Mouse (Mus musculus): ENCODE measurements around the gene Ror1.

The Ror1 gene

GRCm38 (mm10) chr4:100219026-100219425 is 123.4 kb downstream of the Ror1 start:
- peak; percentile 82 to 88 for DNase-seq

GRCm38 (mm10) chr4:100219599-100219998 is 124.0 kb downstream of the Ror1 start:
- DNase-seq: no peak

DNA sequence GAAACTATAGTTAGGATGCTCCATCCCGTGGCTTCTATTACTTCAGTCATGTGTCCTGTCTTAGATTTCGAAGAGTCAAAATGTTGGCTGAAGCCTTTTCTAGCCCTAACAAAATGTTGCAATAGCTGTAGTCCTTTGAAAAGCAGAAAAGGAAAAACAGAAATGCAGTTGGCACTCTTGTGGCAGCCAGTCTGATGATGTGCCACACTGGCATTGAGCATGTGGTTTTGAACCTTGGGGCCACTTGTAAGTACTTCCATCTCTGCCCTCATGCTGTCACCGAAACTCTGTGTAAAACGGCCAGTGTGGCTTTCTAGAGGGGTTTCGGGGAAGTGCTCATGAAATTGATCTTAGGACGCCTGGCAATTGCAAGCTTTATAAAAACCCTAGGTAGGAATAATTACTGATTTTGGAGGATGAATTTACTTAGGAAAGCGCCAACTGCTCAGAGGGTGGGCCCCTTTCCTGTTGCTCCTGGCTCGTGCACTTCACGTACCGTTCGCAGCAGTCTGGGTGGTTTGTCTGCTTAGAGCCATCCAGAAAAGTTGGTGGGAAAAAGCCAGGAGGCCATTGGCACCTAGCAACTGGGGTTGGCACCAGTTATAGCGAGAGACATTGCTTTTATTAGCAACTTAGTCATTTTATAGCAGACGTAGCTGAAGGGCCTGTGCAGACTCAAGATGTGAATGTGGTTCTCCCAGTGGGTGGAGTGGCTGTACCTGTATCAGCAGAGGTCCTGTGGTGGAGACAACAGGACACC is 126.6 kb downstream of the Ror1 start:
- peak; percentile 54 to 55 for DNase-seq

GRCm38 (mm10) chr4:100223532-100223931 is 127.9 kb downstream of the Ror1 start:
- no peak for DNase-seq

DNA sequence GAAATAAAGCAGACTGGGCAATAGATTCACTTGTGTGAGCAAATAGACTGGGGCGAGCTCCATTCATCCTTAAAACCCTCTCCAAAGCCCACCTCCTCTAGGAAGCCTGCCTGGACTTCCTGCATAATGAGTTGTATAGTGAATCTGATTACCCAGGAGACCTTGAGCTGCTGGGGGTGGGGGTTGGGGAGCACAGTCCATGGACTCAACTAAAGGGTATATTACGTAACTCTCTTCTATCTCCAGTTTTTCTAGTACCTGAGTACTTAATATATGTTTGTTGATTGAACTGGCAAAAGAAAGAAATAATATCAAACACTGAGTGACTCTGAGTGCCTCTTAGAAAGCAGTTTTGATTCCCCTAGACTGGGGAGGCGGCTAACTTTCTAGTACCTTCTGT is 128.4 kb downstream of the Ror1 start:
- DNase-seq: no peak

DNA sequence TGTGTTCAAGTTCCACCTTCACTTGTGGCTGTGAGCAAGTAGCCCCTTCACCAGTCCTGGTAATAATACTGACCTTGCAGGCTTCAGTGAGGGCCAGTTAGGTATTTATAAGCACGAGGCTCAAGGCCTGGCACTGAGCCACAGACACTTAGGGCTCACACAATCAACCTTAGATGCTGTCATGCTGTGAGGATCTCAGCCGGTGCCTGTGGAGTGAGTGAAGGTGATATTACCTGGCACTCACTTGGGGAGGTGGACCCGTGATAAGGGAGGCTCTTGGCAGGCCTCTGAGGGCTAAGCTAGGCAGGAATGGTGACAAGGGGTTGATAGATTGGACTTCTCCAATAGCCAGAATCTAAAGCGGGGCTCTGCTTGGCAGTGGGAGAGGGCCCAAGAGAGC is 131.0 kb downstream of the Ror1 start:
- DNase-seq: no peak

DNA sequence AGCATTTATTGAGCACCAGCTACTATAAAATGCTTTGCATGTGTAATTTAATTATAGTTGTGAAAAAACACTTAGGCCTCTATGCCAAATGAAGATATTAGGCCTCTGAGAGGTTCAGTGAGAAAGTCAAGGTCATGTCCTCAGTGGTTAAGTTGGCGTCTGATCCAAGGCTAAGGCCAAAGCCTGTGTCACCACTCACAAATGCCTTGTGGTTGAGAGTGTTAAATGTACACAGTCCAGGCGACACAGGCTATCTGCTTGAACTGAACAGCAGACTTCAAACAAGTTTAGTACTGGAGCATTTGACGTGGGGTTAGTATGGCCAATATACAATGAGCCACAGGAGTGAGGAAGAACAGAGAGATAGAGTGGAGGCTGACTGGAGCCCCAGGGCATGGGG is 132.5 kb downstream of the Ror1 start:
- no peak for DNase-seq

- no peak for DNase-seq
These were observed 134.7 kb downstream of the Ror1 start for GRCm38 (mm10) chr4:100230245-100230644.

GRCm38 (mm10) chr4:100230963-100231362 is 135.4 kb downstream of the Ror1 start:
- DNase-seq: no peak

- DNase-seq: no peak
These were observed 136.3 kb downstream of the Ror1 start for GRCm38 (mm10) chr4:100231906-100232305.

- DNase-seq: no peak
These were observed 136.9 kb downstream of the Ror1 start for GRCm38 (mm10) chr4:100232541-100232940.

- DNase-seq: no peak
These were observed 138.2 kb downstream of the Ror1 start for GRCm38 (mm10) chr4:100233770-100234169.

DNA sequence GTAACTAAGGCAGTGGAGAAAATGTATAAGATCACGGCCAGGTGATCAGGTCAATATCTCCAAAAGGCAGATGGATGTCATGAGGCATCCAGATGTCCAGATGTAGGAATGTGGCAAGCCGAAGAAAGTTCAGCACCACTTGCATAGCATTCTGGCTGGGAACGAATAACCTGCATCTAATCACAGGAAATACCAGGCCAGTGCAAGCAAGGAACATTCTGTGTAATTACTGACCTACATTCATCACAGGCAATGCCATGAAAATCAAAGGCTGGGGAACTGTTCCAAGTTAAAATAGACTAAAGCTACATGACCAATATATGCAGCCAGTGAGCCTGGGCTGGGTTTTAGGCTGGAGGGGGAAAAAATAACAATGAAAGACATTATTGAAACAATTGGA is 140.7 kb downstream of the Ror1 start:
- DNase-seq: no peak

- no peak for DNase-seq
These were observed 146.6 kb downstream of the Ror1 start for GRCm38 (mm10) chr4:100242061-100242756.

- no peak for DNase-seq
These were observed 148.7 kb downstream of the Ror1 start for GRCm38 (mm10) chr4:100244250-100244649.

GRCm38 (mm10) chr4:100244701-100245100 is 149.1 kb downstream of the Ror1 start:
- no peak for DNase-seq

GRCm38 (mm10) chr4:100247826-100248225 is 152.2 kb downstream of the Ror1 start:
- no peak for DNase-seq

DNA sequence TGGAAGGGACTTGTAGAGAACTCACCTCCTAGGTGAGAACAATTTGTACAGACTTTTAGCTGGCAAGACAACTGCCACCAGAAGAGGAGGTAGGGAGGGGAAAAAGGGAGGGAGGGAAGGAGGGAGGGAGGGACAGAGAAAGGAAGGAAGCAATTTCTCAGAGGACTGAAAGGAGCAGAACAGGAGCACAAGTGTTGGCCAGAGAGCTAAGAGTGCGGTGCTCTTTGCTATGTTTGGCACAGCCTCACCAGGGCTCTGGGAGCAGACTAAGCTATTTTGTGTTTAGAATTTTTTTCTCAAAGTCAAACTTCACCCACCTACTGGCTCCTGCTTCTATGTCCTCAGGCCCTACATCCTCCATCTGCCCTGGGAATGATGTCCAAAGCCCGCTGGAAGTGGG is 152.7 kb downstream of the Ror1 start:
- no peak for DNase-seq

GRCm38 (mm10) chr4:100251270-100251669 is 155.7 kb downstream of the Ror1 start:
- DNase-seq: no peak

DNA sequence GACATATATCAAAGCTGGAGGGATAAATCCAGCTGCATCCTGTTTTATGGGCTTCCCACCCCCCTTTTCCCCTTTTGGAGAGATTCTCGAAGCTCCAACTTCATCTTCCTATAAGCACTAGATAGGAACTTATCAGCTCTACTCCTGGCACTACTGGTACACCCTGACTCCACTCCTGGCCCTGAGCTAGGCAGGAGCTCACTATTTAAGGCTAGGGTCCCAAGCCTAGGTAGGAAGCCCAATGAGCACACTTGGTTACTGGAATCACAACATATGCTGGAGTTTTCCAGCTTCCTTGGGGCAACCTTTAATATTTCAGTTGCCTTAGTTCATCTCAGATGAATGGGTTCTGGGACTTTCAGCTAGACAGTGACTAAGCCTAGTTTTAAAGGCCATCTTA is 156.5 kb downstream of the Ror1 start:
- DNase-seq: no peak

DNA sequence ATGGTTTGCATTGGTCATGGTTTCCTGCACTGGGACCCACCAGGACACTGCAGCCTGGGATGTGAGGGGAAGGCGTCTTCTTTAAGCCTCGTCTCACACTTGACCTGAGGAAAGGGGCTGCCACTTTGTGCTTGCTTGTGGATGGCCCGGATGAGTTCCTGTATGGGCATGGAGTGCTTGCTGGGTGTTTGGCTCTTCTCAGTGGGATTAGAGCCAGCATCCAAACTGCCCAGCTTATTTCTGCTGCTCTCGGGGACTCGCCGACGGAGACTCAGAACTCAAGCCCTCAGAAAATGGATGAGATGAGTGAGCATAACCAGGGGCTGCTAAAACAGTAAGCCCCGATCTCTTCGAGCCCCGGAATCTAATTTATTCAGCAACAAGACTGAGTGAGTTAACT is 157.1 kb downstream of the Ror1 start:
- DNase-seq: no peak

DNA sequence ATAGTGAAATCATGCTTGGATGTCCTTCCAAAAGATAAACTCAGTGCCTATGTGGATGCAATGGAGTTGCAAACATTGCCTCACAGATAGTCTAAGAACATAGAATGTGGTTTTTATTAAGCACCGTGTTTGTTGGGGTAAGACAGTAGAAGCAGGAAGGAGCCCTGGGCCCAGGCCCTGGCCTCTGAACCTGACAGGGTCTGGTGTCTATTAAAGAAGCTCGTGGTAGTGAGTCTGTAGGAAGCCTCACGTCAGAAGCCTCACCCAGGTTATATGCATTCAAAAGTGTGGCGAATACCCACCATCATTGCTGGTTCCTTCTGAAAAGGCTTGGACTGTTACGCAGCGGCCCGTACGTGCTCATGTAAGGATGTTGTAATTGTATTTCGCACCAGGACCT is 157.8 kb downstream of the Ror1 start:
- DNase-seq: no peak

DNA sequence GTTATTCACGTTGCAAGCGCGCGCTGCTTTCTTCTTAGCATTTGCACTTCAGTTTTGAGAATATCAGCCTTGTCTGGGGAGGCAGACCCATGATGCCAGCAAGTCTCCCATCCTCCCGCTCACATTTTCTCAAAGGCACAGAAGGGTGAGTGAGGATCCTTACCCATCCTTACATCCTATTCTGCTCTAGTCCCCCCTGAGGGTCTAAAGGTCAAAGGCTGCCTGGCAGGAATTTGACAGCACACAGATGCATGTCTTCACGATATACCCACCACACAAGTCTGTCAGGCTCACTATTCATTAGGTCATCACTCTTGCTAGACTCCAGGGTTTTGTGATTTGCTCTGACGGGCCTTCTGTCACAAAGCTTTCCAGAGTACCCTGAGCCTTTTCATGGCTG is 158.2 kb downstream of the Ror1 start:
- no peak for DNase-seq

- DNase-seq: no peak
These were observed 162.9 kb downstream of the Ror1 start for GRCm38 (mm10) chr4:100258462-100258861.

- DNase-seq: no peak
These were observed 168.3 kb downstream of the Ror1 start for GRCm38 (mm10) chr4:100263917-100264316.
